Mouse (Mus musculus) T-helper 17 cell (primary cell): ENCODE data around the gene Nap1l1.
"Not testable (repeated sequence)": the region's sequence is repeated elsewhere in the genome, so short reads cannot be mapped to it uniquely, and the experiment has no call there.

Experiments used
- in situ Hi-C, 2 experiments: fragments of 300-600 bp; cut with MboI, MseI; formaldehyde crosslinking; loops; 1 replicate in 1 of 2; 2 replicates in 1 of 2; pipeline ENCODE4 v1.15.1; 2025; ENCODE audit warnings: high pct_unique_total_duplicates in 2 of 2

The Nap1l1 gene

DNA sequence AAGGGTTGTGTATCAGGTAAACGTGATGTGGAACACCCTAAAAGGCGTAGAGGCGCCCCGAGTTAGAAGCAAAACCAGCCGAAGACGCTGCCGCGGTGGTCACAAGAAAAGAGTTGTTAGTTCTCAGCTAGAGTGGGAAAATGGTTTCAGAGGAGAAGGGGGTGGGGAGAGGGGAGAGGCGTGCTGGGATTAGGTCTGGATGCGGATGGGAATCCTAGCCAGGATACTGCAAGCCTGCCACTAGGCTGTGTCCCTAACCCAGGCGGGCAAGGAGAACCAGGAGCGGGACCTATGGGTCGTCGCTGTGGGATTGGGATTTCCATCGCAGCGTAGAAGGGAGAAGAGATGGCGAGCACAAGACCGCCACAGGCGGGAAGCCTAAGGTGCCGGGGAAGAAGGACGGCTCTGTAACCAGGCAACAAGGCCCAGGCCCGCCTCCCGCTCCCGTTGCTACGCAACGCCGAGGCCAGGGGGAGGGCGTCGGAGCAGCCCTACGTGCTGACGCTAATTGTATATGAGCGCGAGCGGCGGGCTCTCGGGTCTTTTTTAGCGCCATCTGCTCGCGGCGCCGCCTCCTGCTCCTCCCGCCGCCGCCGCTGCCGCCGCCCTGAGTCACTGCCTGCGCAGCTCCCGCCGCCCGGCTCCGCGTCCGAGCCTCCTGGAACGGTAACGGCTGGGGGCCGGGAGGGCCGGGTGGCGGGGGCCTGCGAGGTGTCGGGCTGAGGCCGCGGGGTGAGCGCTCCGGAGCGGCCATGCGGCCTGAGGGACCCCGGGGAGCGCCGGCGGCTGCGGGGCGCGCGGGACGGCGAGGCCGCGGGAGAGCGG is at the start of gene Nap1l1:
Nap1l1 (plus strand) TSS at position 538 of the 825 bp plus-strand sequence.
- in situ Hi-C loops: loop anchor here in 1 of 2 experiments (10.0 kb wide), 1 partner anchor 168 kb away; no protein-coding TSS in a partner anchor

DNA sequence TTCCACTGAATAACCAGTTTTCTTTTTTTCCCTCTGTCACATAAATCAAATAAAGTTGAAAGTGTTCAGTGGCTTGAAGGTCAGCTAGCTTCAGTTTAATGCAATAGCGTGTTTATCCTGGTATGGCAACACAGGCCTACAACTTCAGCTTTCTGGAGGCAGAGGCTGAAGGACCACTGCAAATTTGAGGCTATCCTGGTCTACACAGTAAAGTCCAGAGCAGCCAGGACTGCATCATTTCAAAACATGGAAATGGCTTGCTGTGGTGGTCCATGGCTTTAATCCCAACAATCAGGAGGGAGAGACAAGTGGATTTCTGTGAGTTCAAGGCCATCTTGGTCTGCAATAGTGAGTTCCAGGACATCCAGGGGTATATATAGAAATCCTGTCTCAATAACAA is 46.5 kb upstream of the Nap1l1 start:
- in situ Hi-C loops: loop anchor here in 1 of 2 experiments (10.0 kb wide), 1 partner anchor 462 kb away; no protein-coding TSS in a partner anchor

DNA sequence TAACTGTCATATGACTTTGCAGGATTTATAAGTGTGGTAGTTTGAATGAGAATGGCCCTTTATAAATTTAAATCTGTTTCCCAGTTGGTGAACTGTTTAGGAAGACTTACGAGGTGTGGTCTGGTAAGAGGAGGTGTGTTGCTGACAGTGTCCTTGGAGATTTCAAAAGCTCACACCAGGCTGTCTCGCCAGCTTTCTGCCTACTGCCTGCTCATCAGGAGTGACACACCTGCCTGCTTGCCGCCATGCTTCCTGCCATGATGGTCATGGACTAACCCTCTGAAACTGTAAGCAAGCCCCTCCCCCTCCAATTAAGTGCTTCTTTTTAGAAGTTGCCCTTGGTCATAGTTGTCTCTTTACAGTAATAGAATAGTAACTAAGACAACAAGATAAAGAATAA is 39.5 kb upstream of the Nap1l1 start:
- in situ Hi-C loops: no loop called here

DNA sequence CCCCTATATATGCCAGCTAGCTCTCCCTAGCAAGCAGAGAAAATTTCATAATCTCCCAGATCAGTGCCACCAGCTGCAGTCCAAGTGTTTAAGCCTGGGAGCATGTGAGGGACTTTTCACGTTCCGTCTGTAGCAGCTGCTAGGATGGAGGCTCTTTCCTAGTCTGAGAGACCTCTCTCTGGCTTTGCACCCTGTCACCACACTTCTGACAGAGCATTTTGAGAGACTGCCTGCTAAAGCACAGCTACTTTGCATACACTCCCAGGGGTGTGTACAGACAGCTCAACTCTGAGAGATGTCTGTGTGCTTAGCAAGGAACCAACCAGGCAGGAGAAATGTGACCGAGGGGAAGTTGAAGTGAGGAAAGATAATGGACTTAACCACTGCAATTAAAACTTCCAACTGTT is 32.0 kb upstream of the Nap1l1 start:
- in situ Hi-C loops: no loop called here

DNA sequence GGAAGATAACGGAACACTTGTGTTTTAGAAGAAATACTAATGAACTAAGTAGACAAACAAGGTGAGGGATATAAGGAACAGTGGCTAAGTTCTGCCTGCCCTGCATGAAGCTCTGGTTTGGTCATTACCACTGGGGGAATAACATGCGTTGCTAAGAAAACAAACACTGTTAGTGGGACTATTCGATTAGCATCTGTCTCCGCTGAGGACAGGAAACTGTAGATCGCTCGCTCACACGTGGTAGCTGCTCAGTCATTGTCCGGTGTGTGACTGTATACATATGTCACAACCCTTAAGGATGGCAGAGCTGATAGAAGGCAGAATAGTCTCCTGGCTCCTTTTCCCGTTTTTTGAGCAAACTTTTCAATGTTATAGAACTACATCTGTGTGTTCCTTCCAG is 28.8 kb upstream of the Nap1l1 start:
- in situ Hi-C loops: no loop called here

DNA sequence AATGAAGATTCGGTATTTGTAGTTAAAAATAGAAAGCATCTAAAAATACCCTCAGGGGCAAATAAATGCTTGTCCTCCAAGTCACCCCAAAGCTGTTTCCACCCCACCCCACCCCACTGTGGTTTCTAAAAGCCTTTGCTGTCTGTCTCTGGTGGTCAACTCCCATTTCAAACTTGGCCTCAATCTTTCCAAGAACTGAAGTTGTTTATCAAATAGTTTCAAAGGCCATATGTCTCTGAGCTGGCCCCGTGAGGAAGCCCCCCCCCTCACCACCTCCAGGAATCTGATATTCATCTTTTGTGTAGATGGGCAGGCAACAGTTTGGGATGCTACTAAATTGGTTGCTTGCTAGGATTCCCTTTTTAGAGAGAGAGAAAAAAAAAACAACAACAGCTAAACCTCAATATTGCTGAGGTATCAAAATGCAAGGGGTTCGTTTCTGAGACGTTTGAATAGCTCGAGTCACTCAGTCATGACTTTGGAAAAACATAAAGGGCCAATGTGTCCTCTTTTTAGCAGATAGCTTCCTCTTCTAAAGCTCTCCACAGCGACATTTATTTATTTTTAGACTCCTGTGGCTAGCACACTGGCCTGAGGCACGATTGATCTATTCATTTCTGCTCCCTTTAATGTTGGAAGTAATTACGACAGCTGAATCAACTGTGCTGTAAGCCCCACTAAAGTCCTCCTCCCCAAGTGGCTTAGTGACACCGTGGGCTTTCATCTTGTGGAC is 26.9 kb upstream of the Nap1l1 start:
- in situ Hi-C loops: no loop called here

DNA sequence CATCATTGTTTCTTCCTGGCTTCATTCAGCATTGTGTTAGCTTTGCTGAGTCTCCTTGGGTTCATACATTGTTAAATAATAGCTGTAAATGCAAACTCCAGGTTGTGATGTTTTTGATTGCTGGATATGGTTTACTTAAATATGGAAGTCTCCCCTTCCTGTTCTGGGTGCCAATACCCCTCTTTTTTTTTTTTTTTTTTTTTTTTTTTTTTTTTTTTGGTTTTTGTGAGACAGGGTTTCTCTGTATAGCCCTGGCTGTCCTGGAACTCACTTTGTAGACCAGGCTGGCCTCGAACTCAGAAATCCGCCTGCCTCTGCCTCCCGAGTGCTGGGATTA is 26.4 kb upstream of the Nap1l1 start:
- in situ Hi-C loops: not testable (repeated sequence)

DNA sequence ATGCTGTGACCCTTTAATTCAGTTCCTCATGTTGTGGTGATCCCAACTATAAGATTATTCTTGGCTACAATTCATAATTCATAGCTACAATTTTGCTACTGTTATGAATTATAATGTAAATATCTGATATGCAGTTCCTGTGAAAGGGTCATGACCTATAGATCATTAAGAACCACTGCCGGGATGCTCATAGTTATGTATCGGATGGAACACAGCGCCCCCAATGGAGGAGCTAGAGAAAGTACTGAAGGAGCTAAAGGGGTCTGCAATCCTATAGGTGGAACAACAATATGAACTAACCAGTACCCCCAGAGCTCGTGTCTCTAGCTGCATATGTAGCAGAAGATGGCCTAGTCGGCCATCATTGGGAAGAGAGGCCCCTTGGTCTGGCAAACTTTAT is 23.4 kb upstream of the Nap1l1 start:
- in situ Hi-C loops: loop anchor here in 1 of 2 experiments (10.0 kb wide), 1 partner anchor 1355 kb away; no protein-coding TSS in a partner anchor

DNA sequence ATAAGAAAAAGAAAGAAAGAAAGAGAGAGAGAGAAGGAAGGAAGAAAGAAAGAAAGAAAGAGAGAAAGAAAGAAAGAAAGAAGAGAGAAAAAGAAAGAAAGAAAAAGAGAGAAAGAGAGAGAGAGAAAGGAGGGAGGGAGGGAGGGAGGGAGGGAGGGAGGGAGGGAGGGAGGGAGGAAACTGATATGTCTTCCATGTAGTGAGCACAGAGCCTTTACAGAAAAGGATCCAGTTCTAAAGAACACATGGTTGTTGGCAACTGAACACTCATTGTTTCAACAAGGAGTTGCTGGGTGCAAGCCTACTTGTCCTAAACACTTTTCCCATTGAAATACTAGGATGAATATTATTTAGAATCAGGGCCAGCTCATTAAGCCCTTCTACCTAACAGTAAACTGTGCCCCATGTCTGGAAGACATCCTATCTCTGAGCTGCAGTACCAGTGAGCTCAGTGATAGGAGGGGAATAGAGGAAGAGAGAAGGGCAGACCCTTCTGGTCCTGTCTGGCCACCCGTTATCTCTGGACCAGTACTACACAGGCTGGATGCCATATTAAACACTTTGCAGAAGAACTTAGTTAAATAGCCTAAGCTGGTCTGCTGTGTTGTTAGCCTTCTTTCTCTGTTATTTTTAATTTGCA is 21.2 kb upstream of the Nap1l1 start:
- in situ Hi-C loops: loop anchor here in 1 of 2 experiments (10.0 kb wide), 1 partner anchor 1353 kb away; no protein-coding TSS in a partner anchor

DNA sequence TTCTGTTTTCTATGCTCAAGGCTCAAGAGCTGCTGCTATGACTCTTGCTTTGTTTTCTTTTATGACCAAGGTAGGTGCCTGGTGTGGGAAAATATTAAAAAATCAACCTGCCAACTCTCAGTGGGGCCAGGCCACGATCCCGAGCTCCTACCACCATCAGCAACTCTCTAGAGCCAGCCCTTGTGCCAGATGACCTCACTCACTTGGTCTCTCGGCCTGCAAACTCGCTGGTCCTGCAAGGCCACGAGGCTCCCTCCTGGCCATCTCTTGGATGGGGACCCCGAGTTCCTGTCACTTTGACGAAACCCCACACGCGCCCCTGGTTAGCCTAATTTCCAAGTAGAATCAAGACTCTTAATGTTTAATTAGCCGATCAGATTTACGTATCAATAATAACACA is 20.6 kb upstream of the Nap1l1 start:
- in situ Hi-C loops: loop anchor here in 1 of 2 experiments (10.0 kb wide), 1 partner anchor 1352 kb away; no protein-coding TSS in a partner anchor

DNA sequence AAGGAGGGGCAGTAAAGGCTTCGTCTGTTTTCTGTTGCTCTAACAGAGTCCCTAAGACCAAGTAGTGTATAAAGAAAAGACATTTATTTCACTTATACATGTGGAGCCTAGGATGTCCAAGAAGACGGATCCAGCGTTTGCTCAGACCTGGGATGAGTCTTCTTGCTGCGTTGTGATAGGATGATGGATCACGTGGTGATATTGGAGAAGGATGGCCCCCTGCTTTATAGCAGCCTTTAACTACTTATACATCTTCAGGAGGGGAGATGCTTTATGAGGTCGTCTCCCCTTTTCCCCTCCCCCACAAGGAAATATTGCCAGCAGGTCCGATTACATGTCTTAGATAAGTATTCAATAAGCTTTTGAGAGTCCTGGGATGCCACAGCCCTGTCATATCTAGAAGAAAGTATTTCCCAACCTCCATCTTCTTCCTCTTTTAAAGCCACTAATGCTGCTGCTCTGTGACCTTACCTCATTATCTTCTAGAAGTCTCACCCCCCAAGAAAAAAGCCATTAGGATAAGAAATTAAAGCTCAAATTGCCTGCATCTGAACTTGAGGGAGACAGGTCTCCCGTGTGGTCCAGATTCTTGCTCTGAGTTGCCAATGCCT is 18.2 kb upstream of the Nap1l1 start:
- in situ Hi-C loops: loop anchor here in 1 of 2 experiments (10.0 kb wide), 1 partner anchor 1350 kb away; no protein-coding TSS in a partner anchor

DNA sequence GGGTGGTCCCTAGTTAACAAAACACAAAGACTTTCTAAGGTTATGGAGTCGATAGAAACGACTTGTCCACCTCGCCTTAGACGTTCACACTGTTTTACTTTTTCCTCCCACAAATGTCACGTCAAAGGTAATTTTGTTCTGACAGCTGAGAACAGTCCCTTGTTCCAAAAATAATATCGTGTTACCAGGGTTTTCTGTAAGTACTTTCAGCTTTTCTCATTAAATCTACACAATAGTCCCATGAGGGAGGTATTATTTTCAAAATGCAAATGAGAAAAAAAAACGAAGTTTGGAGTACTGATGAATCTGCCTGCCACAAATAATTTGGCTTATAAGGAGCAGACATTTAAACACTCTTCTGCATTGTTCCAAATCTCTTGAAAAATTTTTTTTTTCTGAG is 14.9 kb upstream of the Nap1l1 start:
- in situ Hi-C loops: loop anchor here in 1 of 2 experiments (10.0 kb wide), 1 partner anchor 1347 kb away; no protein-coding TSS in a partner anchor

DNA sequence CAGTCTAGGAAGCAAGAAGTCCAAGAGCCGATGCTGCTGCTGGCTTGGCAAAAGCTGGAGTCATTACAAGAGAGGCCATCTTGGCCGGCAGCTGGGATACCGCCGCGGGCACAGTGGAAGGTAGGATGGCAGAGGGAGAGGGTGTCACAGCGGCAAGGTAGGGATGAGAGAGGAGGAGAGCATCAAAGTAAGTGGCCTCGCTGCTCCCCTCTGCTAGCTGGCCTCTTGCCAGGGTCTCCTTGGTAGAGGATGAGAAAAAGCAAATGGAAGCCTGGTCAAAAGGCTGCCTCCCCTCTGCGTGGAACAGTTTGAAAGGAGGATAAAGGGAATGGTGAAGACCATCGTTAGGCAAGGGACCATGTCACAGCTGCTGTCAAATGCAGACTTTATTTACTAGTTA is 14.0 kb upstream of the Nap1l1 start:
- in situ Hi-C loops: loop anchor here in 1 of 2 experiments (10.0 kb wide), 1 partner anchor 1346 kb away; no protein-coding TSS in a partner anchor

DNA sequence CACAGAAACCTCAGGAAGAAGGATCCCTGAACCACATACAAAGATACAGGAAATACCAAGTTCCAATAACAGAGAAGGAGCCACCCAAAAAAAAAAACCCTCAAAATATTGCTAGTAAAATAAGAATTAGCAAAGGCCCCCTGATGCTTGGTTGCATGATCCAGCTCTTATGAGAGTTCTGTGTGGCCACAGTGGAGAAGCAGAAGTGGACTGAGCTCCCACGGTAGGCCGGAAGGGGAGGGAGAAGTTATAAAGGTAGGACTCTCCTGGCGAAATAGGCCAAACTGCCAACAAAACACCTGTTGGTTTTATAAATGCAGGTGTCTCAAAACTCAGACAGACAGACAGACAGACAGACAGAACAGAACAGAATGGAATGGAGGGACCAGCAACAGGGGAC is 13.1 kb upstream of the Nap1l1 start:
- in situ Hi-C loops: loop anchor here in 1 of 2 experiments (10.0 kb wide), 1 partner anchor 1345 kb away; no protein-coding TSS in a partner anchor

DNA sequence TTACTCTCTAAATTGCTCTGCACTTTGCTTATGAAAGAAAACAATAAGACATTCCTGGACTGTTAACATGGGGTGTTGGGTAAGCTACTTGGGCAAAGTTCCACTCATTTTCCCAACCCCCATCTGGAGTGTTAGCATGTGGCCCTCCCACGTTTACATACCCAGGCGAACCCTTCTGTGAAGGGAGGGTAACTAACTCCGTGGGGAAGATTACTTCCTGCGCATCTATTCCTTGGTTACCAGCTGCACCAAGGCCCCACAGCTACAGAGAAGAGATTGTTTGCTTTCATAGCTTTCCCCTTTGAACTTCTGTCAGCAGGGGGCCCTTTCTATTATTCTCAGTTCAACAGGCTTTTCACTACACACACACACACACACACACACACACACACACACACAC is 12.6 kb upstream of the Nap1l1 start:
- in situ Hi-C loops: no loop called here

DNA sequence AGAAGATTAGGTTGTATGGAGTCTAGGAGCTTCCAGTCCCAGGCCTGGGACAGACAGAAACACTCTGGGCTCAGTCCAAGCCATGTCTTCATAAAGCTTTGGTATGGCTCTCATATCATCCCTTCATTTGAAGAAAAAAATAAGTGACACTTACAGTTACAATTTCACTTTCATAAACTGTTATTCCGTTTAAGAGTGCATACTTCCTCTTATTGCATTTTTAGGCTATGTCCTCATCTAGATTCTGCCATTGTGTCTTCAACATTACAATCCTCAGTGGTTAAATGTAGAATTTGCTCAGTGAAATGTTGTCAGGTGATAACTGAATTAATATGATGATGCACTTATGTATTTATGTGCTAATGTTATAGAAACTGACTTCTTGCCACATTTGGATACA is 8.2 kb upstream of the Nap1l1 start:
- in situ Hi-C loops: loop anchor here in 1 of 2 experiments (5.0 kb wide), 1 partner anchor 163 kb away; no protein-coding TSS in a partner anchor

DNA sequence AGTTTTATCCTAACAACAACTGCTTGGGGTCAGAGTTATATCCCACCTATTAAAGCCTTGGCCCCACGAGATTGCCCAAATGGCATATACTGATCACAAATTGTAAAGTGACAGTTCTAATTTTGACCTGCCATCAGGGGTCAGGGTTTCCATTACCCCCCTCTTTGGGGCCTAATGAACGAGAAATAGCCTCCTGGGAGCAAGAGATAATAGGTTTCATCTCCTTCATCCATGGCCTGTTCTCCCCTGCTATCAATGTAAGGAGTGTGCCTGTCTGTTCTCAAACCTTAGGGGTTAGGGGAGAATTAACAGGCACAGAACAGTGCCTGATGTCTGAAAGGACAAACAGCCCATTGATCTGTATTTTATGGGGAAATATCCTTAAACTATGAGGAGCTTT is 7.6 kb upstream of the Nap1l1 start:
- in situ Hi-C loops: loop anchor here in 1 of 2 experiments (5.0 kb wide), 1 partner anchor 163 kb away; no protein-coding TSS in a partner anchor

DNA sequence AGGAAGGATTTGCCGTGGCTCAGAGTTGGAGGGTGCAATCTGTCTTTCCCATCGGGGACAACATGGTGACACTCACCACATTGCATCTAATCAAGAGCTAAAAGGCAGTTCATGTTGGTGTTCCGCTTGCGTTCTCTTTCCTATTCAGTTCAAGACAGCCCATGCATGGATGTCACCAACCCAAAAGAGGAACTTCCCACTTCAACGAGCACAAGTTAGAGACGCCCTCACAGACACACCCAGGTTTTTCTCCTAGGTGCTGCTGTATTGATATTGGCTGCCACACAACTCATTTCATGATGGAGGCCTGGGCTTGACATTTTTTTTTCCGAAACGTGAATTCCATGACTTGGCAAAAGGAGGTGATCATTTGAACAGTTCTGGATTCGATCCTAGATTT is 1.9 kb upstream of the Nap1l1 start:
- in situ Hi-C loops: loop anchor here in 1 of 2 experiments (10.0 kb wide), 1 partner anchor 166 kb away; no protein-coding TSS in a partner anchor

DNA sequence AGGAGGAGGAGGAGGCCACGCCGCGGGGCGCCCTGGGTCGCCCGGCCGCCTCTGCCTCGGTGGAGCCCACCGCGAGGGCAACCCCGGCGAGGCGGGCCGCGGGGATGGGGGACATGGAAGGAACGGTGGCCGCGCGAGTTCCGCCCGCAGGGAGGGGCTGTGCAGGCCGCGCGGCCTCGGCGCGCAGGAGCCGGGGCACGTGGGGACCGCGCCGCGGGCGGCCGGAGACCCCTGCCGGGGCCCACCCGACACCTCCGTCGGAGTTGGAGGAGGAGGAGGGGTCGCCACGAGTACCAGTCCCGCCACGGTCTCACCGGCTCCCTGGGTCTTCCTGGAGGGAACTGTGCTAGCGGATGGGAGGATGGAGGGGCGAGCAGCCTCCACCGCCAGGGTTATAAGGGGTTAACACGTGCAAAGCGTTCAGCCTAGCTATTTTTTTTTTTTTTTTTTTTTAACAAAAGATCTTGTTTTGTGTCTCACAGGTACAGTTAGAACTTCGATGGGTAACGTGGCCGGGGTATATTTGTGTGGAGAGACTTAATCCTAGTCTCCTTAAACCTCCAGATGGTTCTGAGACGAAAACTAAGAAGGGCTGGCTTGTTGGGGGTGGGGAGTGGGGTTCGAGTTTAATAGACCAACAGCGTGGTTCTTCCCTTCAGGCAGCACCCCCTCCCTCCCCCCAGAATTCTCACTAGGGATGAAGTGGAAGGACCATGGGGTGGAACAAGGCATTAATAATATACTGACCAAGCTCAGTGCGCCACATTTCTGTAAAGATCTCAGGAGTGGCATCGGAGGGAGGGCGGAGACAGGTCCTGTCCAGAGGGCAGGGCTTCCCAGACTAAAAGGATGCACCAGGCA is 718 bp downstream of the Nap1l1 start:
- in situ Hi-C loops: loop anchor here in 1 of 2 experiments (10.0 kb wide), 1 partner anchor 169 kb away; no protein-coding TSS in a partner anchor

DNA sequence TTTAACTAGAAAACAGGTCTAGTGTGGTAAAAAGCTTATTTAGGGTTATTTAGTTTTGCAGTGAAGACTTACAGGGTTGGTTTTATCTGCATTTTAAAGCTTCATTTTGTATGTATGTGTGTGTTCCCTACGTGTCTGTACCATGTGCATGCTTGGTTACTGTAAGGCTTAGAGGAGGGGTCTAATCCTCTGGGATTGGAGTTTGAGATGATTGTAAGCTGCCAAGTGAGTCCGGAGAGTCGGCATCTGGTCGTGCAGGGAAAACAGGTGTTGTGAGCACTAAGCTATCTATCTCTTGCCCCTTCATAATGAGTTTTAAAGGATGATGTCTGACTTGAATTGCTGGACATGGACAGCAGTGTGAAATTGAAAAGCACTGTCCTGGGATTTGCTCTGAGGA is 3.3 kb downstream of the Nap1l1 start:
- in situ Hi-C loops: loop anchor here (5.0 to 10.0 kb wide), 2 partner anchors 172 to 459 kb away; no protein-coding TSS in a partner anchor
